Mouse (Mus musculus) stomach, embryonic 14.5 days (tissue): ENCODE data around the gene Pm20d1. TPM values are rescaled to one million over a fixed set of nuclear protein-coding genes. Genes with fewer than 3 reads are reported as not detected.

Experiments used
- ATAC-seq: fragments of 200-750 bp; cut with Nextera tagmentation; 2 replicates; pipeline ENCODE4 v1.8.0; 2017; ENCODE audit warnings: low read depth, moderate TSS enrichment; ENCODE audit not compliant: insufficient number of reproducible peaks, insufficient read depth, low FRiP score
- H3K27ac ChIP-seq: fragments of 300-500 bp; sonication (generic); 2 replicates; pipeline ENCODE4 v1.5.1; 2014; ENCODE audit warnings: mild to moderate bottlenecking, low read length, moderate library complexity, mixed read lengths
- H3K27me3 ChIP-seq: fragments of 300-500 bp; sonication (generic); 2 replicates; pipeline ENCODE4 v1.6.1; 2014; ENCODE audit warnings: low read length, control low read depth, mixed read lengths; ENCODE audit not compliant: control insufficient read depth, insufficient read depth
- H3K36me3 ChIP-seq: fragments of 300-500 bp; sonication (generic); 2 replicates; pipeline ENCODE4 v1.6.1; 2014; ENCODE audit warnings: mild to moderate bottlenecking, control low read depth, low read length, moderate library complexity, mixed read lengths; ENCODE audit not compliant: control insufficient read depth, insufficient read depth
- H3K4me1 ChIP-seq: fragments of 300-500 bp; sonication (generic); 2 replicates; pipeline ENCODE4 v1.6.1; 2014; ENCODE audit warnings: low read length, control low read depth, mixed read lengths; ENCODE audit not compliant: control insufficient read depth, insufficient read depth
- H3K4me2 ChIP-seq: fragments of 300-500 bp; sonication (generic); replicated peaks from 2 replicates; pipeline ENCODE4 v1.6.1; 2014; ENCODE audit warnings: low read depth, low read length, control low read depth
- H3K4me3 ChIP-seq: fragments of 300-500 bp; sonication (generic); 2 replicates; pipeline ENCODE4 v1.5.1; 2014; ENCODE audit warnings: low read depth, low read length, control low read depth
- H3K9ac ChIP-seq: fragments of 300-500 bp; sonication (generic); replicated peaks from 2 replicates; pipeline ENCODE4 v1.6.1; 2014; ENCODE audit warnings: low read depth, mild to moderate bottlenecking, control low read depth, low read length, moderate library complexity, mixed read lengths
- H3K9me3 ChIP-seq: fragments of 300-500 bp; sonication (generic); 2 replicates; pipeline ENCODE4 v1.6.1; 2016; ENCODE audit warnings: low read depth, low read length, control low read depth; ENCODE audit not compliant: control insufficient read depth
- WGBS: fragments of 180-500 bp; shearing (Covaris S2); extraction: QIAGEN DNeasy Blood & Tissue Kit; methylation state at CpG from one replicate; pipeline ENCODE4 v1.1.7; 2014; 5-methylcytosine and 5-hydroxymethylcytosine counted together
- polyA plus RNA-seq: library from polyadenylated mRNA; unstranded; fragments of >200 nt; fragmentation: Nextera tagmentation; extraction: Ambion mirVana; gene quantifications from 2 replicates; pipeline ENCODE4 v1.2.1, GENCODE M21; 2014

The Pm20d1 gene
- polyA plus RNA-seq, 1 experiment from 2014 or later: 2.5 TPM

GRCm38 (mm10) chr1:131769296-131769695, 27.9 kb upstream of the Pm20d1 start:
- no peak for ATAC-seq
- WGBS: 66% methylated on average over 3 of the region's 3 CpGs

GRCm38 (mm10) chr1:131770656-131771055, 26.5 kb upstream of the Pm20d1 start:
- H3K27me3 ChIP-seq: no peaks in the 10 kb centered on the region
- H3K36me3 ChIP-seq: no peaks in the 10 kb centered on the region
- ATAC-seq: no peak
- no peak overlapping the region for H3K4me3 ChIP-seq
- no peaks in the 10 kb centered on the region for H3K4me1 ChIP-seq
- no peaks in the 10 kb centered on the region for H3K9me3 ChIP-seq
- 70% methylated on average over 4 of the region's 4 CpGs for WGBS
- H3K9ac ChIP-seq: no peak overlapping the region
- H3K27ac ChIP-seq: no peak overlapping the region
- no peak overlapping the region for H3K4me2 ChIP-seq

More at GRCm38 (mm10) chr1:131769296-131769695, 27.9 kb upstream of the Pm20d1 start:
- H3K27me3 ChIP-seq: no peaks in the 10 kb centered on the region
- no peak overlapping the region for H3K4me3 ChIP-seq
- H3K9me3 ChIP-seq: no peaks in the 10 kb centered on the region
- no peak overlapping the region for H3K27ac ChIP-seq
- no peak overlapping the region for H3K4me2 ChIP-seq
- H3K9ac ChIP-seq: no peak overlapping the region
- H3K4me1 ChIP-seq: no peaks in the 10 kb centered on the region
- H3K36me3 ChIP-seq: no peaks in the 10 kb centered on the region

GRCm38 (mm10) chr1:131771440-131771839, 25.7 kb upstream of the Pm20d1 start:
- H3K27ac ChIP-seq: no peak overlapping the region
- H3K9ac ChIP-seq: no peak overlapping the region
- no peaks in the 10 kb centered on the region for H3K27me3 ChIP-seq
- H3K4me1 ChIP-seq: no peaks in the 10 kb centered on the region
- H3K36me3 ChIP-seq: no peaks in the 10 kb centered on the region
- ATAC-seq: no peak
- H3K4me3 ChIP-seq: no peak overlapping the region
- no peak overlapping the region for H3K4me2 ChIP-seq
- H3K9me3 ChIP-seq: no peaks in the 10 kb centered on the region

GRCm38 (mm10) chr1:131794591-131794990, 2.6 kb upstream of the Pm20d1 start:
- H3K27me3 ChIP-seq: no peaks in the 10 kb centered on the region
- no peak overlapping the region for H3K27ac ChIP-seq
- 19% methylated on average over 3 of the region's 3 CpGs for WGBS
- H3K9ac ChIP-seq: no peak overlapping the region
- no peak overlapping the region for H3K4me2 ChIP-seq
- H3K4me3 ChIP-seq: no peak overlapping the region
- H3K4me1 ChIP-seq: no peaks in the 10 kb centered on the region
- no peak for ATAC-seq
- no peaks in the 10 kb centered on the region for H3K36me3 ChIP-seq
- no peaks in the 10 kb centered on the region for H3K9me3 ChIP-seq

- 61% methylated on average over 3 of the region's 3 CpGs for WGBS
- H3K4me3 ChIP-seq: no peak overlapping the region
- no peak for ATAC-seq
These were observed 2.0 kb upstream of the Pm20d1 start for GRCm38 (mm10) chr1:131795171-131795570.

GRCm38 (mm10) chr1:131800001-131800400, 2.8 kb downstream of the Pm20d1 start:
- 46% methylated on average over 1 of the region's 1 CpGs for WGBS
- Histone ChIP-seq H3K9me3 (no peaks in the 10 kb centered on the region), H3K4me1 (no peaks in the 10 kb centered on the region), H3K36me3 (no peaks in the 10 kb centered on the region), H3K27me3 (no peaks in the 10 kb centered on the region), H3K4me2 (no peak overlapping the region), H3K9ac (no peak overlapping the region), H3K4me3 (no peak overlapping the region), H3K27ac (no peak overlapping the region)
- ATAC-seq: no peak

More at GRCm38 (mm10) chr1:131795171-131795570, 2.0 kb upstream of the Pm20d1 start:
- Histone ChIP-seq H3K4me2 (no peak overlapping the region), H3K27ac (no peak overlapping the region), H3K9ac (no peak overlapping the region), H3K4me1 (no peaks in the 10 kb centered on the region), H3K36me3 (no peaks in the 10 kb centered on the region), H3K27me3 (no peaks in the 10 kb centered on the region), H3K9me3 (no peaks in the 10 kb centered on the region)

GRCm38 (mm10) chr1:131801071-131801470, 3.9 kb downstream of the Pm20d1 start:
- no peak overlapping the region for H3K27ac ChIP-seq
- WGBS: 94% methylated on average over 8 of the region's 8 CpGs
- no peaks in the 10 kb centered on the region for H3K36me3 ChIP-seq
- H3K4me3 ChIP-seq: no peak overlapping the region
- H3K4me1 ChIP-seq: no peaks in the 10 kb centered on the region
- ATAC-seq: no peak
- H3K4me2 ChIP-seq: no peak overlapping the region
- H3K9ac ChIP-seq: no peak overlapping the region
- no peaks in the 10 kb centered on the region for H3K27me3 ChIP-seq
- H3K9me3 ChIP-seq: no peaks in the 10 kb centered on the region

- H3K9ac ChIP-seq: no peak overlapping the region
- H3K36me3 ChIP-seq: no peaks in the 10 kb centered on the region
- no peak overlapping the region for H3K4me2 ChIP-seq
- WGBS: 81% methylated on average over 5 of the region's 5 CpGs
- ATAC-seq: no peak
- no peak overlapping the region for H3K4me3 ChIP-seq
- no peaks in the 10 kb centered on the region for H3K9me3 ChIP-seq
- H3K4me1 ChIP-seq: no peaks in the 10 kb centered on the region
- no peak overlapping the region for H3K27ac ChIP-seq
- no peaks in the 10 kb centered on the region for H3K27me3 ChIP-seq
These were observed 5.5 kb downstream of the Pm20d1 start for GRCm38 (mm10) chr1:131802652-131803051.

- no peaks in the 10 kb centered on the region for H3K9me3 ChIP-seq
- H3K36me3 ChIP-seq: no peaks in the 10 kb centered on the region
- no peak overlapping the region for H3K4me3 ChIP-seq
- no peaks in the 10 kb centered on the region for H3K27me3 ChIP-seq
- WGBS: 94% methylated on average over 3 of the region's 3 CpGs
- no peak overlapping the region for H3K27ac ChIP-seq
- no peaks in the 10 kb centered on the region for H3K4me1 ChIP-seq
- no peak for ATAC-seq
- H3K4me2 ChIP-seq: no peak overlapping the region
- H3K9ac ChIP-seq: no peak overlapping the region
These were observed 7.0 kb downstream of the Pm20d1 start for GRCm38 (mm10) chr1:131804166-131804565.
